Mouse (Mus musculus) embryonic fibroblast, embryonic 13.5 days (primary cell): Measurements from ENCODE around the gene Psmg1. TPM values are rescaled to one million over a fixed set of nuclear protein-coding genes. Genes with fewer than 3 reads are reported as not detected.
"Not testable (repeated sequence)": the region's sequence is repeated elsewhere in the genome, so short reads cannot be mapped to it uniquely, and the experiment has no call there.

Experiments used
- H3K27ac ChIP-seq: 2 replicates; pipeline ENCODE4 v1.5.1; 2012; ENCODE audit warnings: low read length, control low read depth, inconsistent platforms; ENCODE audit not compliant: insufficient read depth
- H3K4me1 ChIP-seq: 2 replicates; pipeline ENCODE4 v1.6.1; 2011; ENCODE audit warnings: low read length; ENCODE audit not compliant: control insufficient read depth, insufficient read depth
- H3K4me3 ChIP-seq: 2 replicates; pipeline ENCODE4 v1.5.1; 2011; ENCODE audit warnings: mild to moderate bottlenecking, control low read depth, low read length; ENCODE audit not compliant: insufficient read depth
- CTCF ChIP-seq: IDR thresholded peaks from 2 replicates; pipeline ENCODE4 v1.5.1; 2011; ENCODE audit warnings: mild to moderate bottlenecking, control low read depth, low read length, moderate library complexity, borderline replicate concordance; ENCODE audit not compliant: insufficient read depth
- POLR2A ChIP-seq: IDR thresholded peaks from 2 replicates; pipeline ENCODE4 v1.6.1; 2011; ENCODE audit warnings: low read depth, mild to moderate bottlenecking, control low read depth, low read length, moderate library complexity
- polyA plus RNA-seq: library from polyadenylated mRNA; stranded (reverse); fragments of >200 nt; gene quantifications from 2 replicates; pipeline ENCODE4 v1.2.4, GENCODE M21; 2011; ENCODE audit warnings: low read depth; ENCODE audit not compliant: missing spikeins, insufficient read length

The Psmg1 gene
- 37.0 and 40.3 TPM in 2 replicates for polyA plus RNA-seq

DNA sequence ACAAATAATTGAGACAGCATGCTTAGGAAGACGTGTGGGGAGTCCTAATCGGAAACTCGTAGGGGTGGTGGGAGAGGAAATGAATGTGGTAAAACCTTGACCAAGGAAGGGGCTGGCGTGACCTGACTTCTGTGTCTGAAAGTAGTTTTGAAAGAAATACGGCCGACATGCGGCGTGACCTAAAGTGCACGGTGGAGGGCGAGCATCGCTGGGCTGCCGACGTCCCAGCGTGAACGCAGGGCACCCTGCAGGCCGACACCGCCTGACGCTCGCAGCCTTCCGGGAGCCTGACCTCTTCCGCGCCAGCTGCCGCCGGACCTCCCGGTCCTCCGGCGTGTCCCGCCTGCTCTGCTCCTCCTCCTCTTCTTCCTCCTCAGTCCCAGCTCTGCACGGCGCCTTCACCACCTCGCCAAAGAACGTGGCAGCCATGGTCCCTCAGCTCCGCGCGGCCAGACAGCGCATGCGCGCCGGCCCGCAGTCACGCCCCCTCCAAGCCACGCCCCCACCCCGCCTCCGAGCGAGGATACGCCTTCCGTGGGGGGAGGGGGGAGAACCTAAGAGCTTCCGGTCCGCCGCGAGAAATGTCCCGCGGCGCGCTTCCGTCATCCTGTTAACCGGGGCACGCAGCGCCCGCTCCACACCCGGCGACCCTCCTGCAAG is at the start of gene Psmg1:
TSS of gene Psmg1 (minus strand) at position 499 of the 660 bp plus-strand sequence.
- TF ChIP-seq POLR2A (peak; percentile 97), CTCF (no peak)
- H3K4me1 ChIP-seq, result peaks cover 5% of the 10 kb centered on the region; the same call in 1 of the 2 replicates
- peak within 1 kb of the TSS; percentile 59 for H3K27ac ChIP-seq
- H3K4me3 ChIP-seq, result peak within 1 kb of the TSS; percentile 88

DNA sequence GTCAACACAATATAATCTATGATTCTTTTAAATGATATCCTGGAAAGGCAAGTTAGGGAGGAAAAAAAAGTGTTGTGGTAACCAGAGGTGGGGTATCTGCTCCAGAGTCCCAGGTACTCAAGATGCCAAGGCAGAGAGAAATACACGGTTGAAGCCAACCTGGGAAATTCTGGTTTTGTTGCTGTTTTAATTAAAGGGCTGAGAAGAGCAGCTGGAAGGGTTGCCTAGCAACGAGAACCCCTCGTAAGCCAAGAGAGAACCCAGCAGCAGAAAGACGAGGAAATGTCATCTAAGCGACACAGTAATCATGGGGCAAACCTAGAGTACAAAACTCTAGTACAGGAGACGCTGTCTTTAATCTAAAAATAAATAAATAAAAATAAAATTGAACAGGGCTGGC is 48.8 kb upstream of the Psmg1 start:
- no peak overlapping the region for H3K4me3 ChIP-seq
- no peak overlapping the region for H3K27ac ChIP-seq
- TF ChIP-seq CTCF, result no peak
- TF ChIP-seq POLR2A, result no peak
- peaks cover 10% of the 10 kb centered on the region for H3K4me1 ChIP-seq

DNA sequence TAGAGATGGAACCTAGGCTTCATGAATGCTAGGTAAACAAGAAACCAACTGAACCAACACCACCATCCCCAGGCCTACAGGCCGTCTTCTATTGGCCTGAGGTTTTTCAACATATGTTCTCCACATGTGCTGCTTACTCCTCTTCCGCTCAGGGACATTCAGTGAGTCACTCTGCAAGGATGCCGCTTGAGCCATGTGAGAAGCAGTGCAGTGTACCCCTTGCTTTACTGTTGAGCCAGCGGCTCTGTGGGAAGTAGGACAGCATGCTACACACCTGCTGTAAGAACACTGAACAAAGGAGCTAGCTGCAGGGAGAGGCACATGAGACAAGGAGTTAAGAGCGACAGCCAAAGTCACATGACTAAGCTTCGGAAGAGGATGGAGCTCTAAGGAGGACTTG is 43.7 kb upstream of the Psmg1 start:
- TF ChIP-seq CTCF, result no peak
- Histone ChIP-seq H3K4me3 (no peak overlapping the region), H3K27ac (no peak overlapping the region), H3K4me1 (peaks cover 11% of the 10 kb centered on the region)

DNA sequence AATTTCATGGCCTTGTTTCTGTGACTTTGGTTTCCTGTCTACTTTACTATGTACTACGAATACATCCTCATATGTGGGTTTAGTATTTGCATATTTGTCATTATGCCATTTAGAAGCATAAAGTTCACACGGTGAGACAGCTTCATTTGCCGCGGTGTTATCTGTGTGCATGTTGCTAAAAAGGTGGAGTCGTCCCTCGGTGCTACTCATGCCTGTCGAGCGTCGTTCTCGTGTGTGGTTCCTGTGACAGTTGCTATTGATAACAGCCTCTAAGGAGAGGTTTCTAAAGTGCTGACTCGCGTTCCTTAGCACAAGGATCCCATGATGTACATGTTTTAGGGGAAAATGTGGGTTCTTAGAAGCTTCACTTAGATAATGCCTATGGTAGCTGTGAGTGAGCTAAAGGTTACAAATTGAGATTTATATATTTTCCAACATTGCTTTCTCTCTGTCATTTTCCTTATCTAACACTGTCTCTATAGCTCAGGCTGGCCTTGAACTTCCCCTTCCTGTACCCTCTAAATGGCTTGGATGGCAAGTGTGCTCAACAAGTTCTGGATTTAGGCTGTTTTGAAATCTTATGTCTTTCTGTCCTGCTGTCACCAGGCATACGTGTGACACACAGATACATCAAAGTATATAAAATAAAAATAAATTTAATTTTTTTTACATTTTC is 41.7 kb upstream of the Psmg1 start:
- peaks cover 11% of the 10 kb centered on the region for H3K4me1 ChIP-seq
- TF ChIP-seq CTCF (no peak), POLR2A (no peak)
- no peak overlapping the region for H3K27ac ChIP-seq
- no peak overlapping the region for H3K4me3 ChIP-seq

DNA sequence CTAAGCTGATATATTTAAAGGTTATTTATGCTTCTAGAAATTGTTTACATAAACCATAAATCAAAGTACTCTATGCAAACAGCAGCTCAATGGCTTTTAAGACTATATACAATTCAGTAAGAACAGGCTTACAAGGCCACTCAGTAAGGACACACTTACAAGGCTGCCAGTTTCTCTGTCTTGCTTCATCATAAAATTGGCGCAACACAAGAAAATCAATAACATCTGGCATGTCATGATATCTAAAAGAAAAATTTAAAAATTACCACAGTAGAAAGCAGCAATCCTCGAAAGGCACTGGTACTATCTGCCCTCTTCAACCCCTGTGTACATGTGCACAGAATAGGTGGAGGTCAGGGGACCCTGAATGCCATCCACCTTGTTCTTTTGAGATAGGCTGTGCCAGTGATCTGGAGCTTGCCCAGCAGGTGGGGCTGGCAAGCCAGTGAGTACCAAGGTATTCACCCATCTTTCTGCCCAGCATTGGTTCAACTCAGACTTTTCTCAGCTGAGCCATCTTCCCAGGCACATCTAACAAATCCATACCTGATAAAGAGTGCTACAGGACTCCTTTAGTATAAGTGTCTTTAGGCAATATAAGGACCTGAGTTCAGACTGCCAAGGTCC is 39.8 kb upstream of the Psmg1 start:
- TF ChIP-seq POLR2A, result no peak
- TF ChIP-seq CTCF, result peak; percentile 10; the same call in 1 of the 2 replicates
- Histone ChIP-seq H3K4me3 (no peak overlapping the region), H3K27ac (no peak overlapping the region), H3K4me1 (peaks cover 9% of the 10 kb centered on the region)

DNA sequence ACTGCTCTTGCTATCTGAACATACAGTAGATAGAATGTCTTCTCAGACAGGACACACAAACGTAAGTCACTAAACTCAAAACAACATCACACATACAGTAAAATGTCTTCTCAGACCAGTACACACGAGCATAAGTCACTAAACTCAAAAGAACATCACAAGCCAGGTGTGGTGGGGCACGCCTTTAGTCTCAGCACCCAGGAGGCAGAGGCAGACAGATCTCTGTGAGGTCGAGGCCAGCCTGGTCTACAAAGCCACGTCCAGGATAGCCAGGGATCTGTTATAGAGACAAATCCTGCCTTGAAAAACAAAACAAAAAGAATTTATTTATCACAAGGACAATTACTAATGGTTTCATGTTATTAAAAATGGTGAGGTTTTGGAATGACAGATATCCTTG is 35.5 kb upstream of the Psmg1 start:
- TF ChIP-seq POLR2A, result no peak
- H3K27ac ChIP-seq, result no peak overlapping the region
- H3K4me1 ChIP-seq, result no peaks in the 10 kb centered on the region
- no peak overlapping the region for H3K4me3 ChIP-seq

DNA sequence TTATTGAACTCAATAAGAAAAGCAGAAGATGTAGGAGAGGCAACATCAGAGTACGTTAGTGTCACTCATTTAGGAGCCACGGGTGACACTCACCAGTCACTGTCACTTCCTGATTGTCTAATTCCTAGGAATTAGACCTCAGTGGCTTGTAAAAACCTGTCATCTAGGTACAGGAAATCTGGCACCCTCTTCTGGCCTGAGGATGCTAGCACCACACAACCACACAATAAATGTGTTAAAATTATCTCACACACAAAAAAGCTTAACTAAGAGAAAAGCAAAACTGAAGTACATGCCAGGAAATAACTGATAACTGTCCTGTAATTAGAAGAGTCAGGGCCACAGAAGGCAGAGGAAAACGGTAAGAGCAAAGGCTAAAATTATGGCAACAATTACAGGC is 34.5 kb upstream of the Psmg1 start:
- TF ChIP-seq POLR2A (no peak), CTCF (no peak)
- Histone ChIP-seq H3K4me3 (no peak overlapping the region), H3K4me1 (no peaks in the 10 kb centered on the region), H3K27ac (no peak overlapping the region)

DNA sequence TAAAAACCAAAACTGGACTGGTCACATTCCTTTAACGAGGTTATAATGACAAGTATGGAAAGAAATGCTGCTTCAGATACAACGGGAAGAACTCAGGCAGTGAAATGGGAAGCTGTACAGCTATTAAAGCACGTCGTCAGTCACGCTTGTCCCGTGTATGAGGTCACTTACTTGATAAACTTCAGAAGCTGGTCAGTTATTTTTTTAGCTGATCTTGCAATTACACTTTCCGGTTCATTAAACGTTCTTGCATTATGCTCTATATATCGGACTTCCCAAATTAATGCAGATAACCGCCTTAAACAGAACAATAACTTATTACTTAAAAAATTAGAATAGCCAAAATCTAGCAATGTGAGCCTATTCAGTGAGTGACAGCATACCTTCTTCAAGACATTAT is 30.3 kb upstream of the Psmg1 start:
- TF ChIP-seq CTCF (no peak), POLR2A (no peak)
- Histone ChIP-seq H3K4me1 (no peaks in the 10 kb centered on the region), H3K27ac (no peak overlapping the region)

DNA sequence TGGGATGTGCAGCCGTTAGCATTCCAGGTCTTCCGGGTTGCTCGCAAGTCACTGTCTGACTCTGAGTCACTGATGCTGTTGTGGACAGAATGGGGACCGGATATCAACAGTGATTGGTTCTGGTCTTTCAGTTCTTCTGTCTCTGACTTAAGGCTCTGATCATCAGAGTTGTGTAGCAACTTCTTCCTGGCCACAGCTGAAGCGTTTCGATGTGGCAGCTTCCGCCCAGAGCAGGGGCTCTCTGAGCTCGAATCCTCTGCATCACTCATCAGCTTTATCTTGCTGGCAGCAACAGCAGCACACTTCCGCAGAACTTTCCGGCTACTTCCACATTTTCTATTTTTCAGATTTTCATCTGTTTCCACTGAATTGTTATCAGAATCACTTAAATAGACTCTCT is 18.4 kb upstream of the Psmg1 start:
- H3K4me3 ChIP-seq, H3K27ac ChIP-seq, H3K4me1 ChIP-seq: not testable (repeated sequence)

More for the DNA sequence above, 30.3 kb upstream of the Psmg1 start:
- no peak overlapping the region for H3K4me3 ChIP-seq

DNA sequence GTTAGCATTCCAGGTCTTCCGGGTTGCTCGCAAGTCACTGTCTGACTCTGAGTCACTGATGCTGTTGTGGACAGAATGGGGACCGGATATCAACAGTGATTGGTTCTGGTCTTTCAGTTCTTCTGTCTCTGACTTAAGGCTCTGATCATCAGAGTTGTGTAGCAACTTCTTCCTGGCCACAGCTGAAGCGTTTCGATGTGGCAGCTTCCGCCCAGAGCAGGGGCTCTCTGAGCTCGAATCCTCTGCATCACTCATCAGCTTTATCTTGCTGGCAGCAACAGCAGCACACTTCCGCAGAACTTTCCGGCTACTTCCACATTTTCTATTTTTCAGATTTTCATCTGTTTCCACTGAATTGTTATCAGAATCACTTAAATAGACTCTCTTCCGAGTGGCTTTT is 13.5 kb upstream of the Psmg1 start:
- not testable (repeated sequence) for H3K4me3 ChIP-seq, H3K4me1 ChIP-seq, H3K27ac ChIP-seq

DNA sequence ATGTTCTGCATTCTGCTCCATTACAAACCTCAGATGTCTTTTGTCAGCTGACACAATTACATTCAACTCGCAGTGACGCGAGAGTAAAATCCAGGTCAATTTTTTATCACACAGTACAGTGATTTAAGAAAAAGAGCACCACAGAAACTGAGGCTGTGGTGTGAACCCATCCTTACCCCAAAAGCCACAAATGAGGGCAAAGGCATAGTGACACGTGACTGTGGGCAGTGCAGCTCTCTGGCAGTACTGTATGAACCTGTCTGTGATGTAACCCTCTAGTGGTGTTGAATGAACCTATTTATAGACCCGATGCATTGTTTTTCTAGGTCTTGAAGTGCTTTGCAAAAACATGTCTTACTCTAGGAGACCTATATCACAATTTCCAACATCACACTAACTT is 8.5 kb upstream of the Psmg1 start:
- Histone ChIP-seq H3K27ac (no peak overlapping the region), H3K4me3 (no peak overlapping the region), H3K4me1 (no peaks in the 10 kb centered on the region)
- no peak for TF ChIP-seq POLR2A
- no peak for TF ChIP-seq CTCF
